Mouse (Mus musculus): ENCODE measurements around the gene Tmem44.
"Not testable (repeated sequence)": the region's sequence is repeated elsewhere in the genome, so short reads cannot be mapped to it uniquely, and the experiment has no call there.

Tmem44 gene

DNA sequence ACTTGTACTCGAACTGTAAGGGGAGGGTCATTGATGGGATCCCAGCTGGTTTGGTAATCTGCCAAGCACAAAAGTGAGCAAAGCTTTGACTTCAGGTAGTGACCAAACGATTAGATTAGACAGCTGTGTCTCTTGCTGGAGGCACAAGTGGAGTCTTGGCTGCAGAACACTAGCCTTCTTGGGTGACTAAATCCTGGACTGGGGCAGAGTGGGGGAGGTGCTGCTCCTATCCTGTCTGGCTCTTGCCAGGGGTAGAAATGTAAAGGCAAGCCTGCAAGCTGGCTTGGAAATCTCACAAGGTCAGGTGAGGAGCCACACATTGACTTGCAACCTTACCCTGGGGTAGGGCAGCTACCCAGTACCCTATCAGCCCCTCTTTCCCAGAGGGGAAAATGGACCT lies 59.9 kb downstream of the Tmem44 start:
- DNase-seq: peak; percentile 30

DNA sequence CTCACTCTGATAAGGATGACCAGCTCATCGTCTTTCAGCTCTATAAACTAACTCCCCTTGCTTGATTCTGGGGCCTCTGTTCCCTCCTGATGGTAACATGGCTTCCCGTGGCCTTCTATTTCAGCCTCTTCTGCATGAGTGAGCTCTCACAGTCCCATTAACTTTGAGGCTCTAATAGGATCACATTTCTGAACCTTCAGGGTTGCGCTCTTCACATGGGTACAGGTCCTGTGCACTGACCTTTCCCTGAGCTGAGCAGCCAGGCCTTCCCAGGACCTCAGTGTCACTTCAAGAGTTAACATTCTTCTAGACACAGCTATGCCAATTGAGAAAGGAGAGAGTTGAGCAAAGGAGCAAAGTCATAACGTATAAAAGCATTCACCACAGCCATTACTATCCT lies 60.3 kb downstream of the Tmem44 start:
- DNase-seq: peak; percentile 67

DNA sequence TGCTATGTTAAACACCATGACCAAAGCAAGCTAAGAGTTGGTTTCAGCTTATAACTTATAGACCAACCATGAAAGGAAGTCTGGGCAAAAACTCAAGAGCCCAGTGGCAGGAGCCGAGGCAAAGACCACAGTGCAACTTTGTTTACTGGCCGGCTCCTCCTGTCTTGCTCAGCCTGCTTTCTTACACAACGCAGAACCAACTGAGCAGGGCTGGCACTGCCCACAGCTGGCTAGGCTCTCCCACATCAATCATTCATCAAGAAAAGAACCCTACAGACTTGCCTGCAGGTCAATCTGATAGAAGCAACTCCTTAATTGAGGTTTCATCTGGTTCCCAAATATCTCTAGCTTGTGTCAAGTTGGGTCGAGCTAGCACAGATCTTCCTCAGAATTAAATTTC lies 61.0 kb downstream of the Tmem44 start:
- no peak for DNase-seq

DNA sequence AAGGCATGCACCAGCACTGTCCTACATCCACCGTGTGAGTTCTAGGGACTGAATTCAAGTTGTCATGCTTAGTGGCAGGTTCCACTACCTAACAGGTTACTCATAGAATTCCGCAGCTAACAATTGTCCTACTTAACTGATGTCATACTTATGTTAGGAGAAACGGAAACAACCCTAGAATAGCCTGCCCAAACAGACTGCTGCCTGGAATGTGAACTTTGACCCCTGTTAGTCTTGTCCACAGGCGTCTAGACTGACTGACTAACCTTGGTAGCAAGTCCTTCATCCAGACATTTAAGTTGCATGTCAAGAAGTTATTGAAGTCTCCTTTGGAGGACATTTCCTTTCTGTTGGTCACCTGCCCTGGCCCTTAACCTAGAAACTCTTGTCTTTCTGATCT lies 64.1 kb downstream of the Tmem44 start:
- no peak for DNase-seq

DNA sequence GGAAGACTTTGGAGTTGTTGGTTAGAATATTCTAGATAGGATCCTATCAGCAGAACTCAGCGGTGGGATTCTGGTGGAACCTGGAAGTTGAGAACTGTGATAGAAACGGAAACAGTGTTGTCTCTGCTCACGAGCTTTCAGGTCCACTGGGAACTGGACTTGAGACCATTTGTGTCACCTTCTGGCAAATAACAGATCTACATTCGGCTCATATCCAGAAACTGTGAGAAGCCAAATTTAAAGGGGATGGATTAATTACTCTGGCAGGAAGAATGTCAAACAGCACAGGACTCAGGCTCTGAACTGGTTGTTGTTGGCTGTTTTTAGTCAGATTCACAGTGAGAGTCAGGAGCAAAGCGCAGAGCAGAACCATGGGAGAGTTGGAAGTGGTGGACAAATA lies 72.9 kb downstream of the Tmem44 start:
- no peak for DNase-seq

DNA sequence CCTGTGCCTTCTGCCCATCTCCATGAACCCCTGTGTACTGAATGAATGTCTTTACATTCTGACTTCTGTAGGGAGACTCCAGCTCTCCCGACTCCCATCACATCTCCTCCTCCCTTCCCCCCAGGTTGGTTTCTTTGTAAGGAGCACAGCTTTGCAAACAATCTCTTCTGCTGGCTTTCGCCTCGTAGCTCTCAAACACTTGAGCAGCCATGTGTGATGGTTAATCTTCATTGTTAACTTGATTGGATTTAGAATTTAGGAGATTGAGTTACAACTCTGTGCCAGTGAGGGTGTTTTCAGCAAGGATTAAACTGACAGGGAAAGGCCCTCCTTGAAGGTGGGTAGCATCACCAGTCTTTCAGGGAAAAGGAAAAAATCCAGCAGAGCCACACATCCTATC lies 73.6 kb downstream of the Tmem44 start:
- no peak for DNase-seq

DNA sequence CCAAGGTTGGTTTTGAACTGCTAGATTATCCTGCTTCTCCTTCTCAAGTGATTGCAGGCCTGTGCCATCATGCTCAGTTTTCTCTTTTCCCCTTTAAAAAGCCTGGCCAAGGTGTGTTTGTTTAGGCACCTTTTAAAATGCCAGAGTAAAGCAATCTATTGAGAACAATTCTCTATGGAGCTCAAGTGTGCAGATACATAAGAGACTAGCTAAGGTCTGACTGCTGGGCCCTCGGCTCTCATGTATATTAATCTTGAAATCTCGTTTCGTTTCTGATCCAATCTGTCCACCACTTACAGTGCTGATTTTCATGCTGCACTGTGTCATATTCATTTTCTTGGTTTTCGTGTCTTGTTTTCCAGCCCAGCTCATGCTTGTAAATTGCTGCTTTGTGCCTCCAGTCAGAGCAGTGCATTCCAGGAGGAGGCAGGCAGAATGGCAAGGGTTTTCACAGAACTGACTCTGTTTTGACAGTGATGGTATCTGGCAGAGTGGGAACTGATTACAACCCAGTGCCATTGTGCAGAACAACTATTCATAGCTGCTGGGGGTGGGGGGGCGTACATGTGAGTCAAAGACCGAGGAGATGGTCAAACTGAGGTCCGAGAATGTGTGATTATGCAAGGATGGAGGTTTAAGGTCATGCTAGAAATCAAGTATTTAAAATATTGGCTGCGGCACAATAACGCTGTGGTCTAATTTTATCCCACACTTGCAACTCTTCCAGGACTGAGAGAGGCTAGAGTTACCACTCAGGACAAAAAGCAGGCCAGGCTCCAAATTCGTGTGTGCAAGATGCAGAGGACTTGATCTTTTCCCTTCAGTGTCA lies 74.8 kb downstream of the Tmem44 start:
- DNase-seq: peak; percentile 81

DNA sequence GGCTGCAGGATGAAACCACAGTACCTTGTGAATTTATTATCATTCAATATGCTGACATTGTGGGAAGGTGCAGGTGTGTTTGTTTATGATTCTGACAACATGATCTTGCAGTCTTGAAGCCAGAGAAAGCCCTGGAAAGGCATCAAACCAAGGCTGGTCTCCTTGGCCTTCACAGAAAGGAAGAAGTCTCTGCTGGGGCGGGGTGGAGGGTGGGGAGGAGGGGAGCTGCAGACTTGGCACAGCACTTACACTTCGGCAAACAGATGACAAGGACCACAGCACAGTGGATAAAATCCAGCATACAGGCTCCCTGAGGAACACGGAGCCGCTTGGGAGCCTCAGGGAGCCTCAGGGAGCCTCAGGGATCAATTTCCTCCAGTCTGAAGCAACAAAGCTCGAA lies 78.2 kb downstream of the Tmem44 start:
- DNase-seq: no peak

DNA sequence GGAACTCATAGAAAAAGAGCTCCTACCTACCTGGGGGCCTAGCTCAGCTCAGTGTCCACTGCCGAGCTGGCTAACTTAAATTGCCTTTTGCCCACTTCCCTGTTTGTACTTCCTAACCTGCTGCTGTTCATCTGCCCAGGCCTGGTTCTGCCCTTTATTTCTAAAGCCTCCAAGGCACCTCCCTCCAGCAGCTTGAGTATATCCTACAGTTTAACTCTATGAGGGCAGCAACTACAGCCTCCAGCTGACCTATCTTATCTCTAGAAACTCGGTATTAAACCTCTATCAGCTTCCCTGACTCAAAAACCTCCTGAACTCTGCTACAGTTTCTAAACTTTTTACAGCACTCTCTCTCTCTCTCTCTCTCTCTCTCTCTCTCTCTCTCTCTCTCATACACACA lies 78.7 kb downstream of the Tmem44 start:
- no peak for DNase-seq

DNA sequence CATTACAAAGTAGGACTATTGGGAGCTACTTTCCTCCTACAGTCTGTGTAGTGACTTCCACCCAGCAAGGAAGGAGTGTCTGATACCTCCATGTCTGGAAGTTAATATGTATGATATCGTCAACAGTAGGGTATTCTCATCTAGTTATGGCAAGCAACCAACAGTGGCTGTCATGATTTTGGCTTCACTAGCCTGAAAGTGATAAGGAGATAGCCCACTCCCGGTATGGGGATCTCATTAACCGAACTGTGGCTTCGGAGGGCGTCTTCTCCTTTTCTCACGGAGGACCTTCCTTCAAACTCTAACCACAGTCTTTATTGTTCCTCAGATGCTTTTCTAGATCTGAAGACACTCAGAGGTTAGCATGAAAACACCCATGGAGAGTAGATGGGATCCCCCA lies 81.7 kb downstream of the Tmem44 start:
- no peak for DNase-seq

DNA sequence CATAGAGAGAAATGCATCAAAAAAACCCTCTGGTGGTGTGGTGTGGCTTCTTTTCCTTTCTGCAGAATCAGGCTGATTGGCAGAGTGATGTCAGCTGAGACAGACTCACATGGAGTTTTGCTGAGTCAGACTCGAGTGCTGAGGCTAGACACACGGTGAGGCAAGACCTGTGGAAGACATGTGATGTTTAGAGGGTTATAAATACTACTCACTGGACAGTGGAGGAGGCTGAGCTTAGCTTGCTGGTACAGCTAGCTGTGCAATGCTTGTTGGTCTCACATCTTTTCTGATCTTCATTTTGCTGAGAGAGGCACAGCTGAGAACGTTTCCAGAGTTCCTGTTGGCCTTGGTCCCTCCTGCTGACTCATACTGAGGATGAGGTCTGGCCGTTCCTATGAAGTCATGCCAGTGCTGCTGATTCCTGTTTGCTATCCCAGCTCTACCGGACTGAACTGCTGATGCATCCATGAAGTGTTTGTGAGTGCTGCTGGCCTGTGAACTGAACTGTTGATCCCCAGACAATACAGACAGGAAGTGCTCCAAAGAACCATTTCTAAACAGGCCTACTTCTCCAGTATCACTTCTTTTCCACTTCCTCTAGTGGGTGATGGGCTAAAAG lies 84.9 kb downstream of the Tmem44 start:
- no peak for DNase-seq

DNA sequence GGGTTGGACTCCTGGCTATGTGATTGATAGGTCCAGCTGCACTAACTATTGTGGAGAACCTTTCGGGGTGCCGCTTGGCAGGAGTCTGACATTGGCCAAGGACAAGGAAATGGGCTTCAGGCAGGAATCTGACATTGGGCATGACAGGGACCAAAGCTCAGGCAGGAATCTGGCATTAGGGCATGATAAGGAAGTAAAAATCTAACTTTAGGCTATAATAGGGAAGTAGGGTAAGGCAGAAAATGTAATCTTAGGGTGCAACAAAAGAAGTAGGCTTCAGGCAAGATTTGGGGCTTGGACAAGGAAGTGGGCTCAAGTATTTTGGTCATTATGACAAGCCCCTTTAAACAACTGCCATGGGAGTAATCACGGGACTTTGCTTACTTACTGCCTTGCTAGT lies 85.9 kb downstream of the Tmem44 start:
- DNase-seq: not testable (repeated sequence)

All from retina, postnatal 1 day (tissue).